Mouse (Mus musculus) A20 (cell line): ENCODE measurements at regions not wholly inside any gene's neighbourhood (a gene's known extent, or its start where the extent isn't known, plus 50 kb on each side); places are given as distances from the start of the nearest gene placed in this dataset.

Experiments used
- DNase-seq: peaks from one replicate; pipeline ENCODE4 v3.0.0-alpha.2; 2011; ENCODE audit warnings: low read depth, low spot score

DNA sequence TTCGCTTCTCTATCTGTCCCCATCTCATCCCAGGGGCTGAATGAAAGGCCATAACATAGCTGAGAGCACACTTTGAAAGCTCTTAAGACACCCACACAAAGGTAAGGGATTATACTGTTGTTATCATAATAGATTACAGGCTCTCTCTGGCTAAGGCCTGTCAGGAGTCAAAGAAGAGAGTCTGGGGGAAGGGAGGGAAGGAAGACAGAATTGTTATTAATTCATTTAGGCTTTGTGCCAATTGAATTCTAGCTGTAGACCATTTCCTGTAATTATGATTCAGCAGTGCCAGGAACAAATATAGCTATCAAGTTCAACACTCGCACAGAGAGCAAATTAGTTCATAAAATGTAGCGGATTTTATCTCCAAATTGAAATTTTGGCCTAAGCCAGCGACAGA lies 369.3 kb upstream of the Gm10306 start:
- DNase-seq = no peak

DNA sequence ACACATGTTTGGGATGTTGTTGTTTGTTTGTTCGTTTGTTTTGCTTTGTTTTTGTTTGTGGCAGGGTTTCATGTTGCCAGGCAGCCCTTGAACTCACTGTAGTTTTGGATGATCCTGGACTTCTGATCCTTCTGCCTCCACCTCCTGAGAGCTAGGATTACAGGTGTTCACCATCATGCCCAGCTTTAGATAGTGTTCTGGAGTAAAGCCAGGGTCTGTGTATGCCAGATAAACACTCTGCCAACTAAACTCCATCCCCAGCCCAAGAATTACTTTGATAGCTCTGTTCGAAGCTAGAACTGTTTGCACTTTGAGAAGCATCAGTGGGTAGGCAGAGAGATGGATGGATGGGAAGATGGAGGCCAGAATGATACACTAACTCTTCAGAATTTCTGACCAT lies 368.0 kb upstream of the Gm10306 start:
- no peak for DNase-seq

DNA sequence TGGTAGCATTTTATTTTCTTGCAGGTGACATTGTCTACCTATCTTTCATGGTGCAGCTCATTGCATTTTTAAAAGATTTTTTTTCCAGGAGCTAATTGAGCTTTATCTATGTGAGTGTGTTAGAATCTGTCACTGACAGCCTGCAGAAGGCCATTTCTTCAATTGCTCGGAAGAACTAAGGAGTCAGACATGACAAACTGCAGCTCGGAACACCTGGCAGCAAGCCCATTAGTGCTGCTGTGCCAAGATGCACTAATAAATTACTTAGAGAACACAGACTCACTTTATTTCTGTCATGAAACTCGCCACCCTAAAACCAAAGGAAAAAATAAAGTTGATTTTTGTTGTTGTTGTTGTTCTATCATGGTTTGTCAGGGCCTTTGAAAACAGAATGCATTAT lies 367.5 kb upstream of the Gm10306 start:
- DNase-seq = no peak

DNA sequence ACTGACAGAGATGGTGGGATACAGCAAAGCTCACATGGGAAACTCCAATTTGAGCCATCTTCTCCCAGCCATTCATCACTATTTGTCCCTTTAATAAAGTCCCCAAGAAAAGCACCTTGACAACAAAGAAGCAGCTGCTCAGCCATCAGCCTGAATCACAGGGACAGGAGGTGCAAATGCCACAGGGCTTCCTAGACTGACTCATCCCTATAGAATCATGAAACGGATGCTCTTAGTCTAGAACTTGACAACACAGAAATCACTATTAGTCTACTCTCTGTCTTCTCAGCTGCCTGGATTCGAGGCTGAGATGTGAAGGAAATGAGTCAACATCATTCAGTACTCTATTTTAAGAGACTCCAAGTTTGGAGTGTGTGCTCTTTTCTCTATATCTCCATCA lies 365.4 kb upstream of the Gm10306 start:
- no peak for DNase-seq

DNA sequence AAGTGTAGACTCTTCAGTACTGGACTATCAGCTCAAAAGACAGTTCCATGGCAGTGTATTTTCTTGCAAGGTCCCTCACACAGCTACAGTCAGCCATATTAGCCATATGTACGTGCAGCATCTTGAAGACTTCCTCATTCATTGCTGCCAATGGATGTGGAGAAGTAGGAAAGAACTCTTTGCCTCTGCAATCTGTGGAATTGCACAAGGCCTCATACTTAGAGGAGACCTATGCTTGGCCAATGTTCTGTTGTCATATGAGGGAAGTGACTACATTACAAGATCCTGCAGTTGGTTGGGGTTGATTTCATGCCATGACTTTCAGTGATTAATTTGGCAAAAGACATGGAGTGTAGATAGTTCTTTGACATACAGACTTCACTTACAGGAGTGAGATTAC lies 340.1 kb upstream of the Gm10306 start:
- DNase-seq = no peak

DNA sequence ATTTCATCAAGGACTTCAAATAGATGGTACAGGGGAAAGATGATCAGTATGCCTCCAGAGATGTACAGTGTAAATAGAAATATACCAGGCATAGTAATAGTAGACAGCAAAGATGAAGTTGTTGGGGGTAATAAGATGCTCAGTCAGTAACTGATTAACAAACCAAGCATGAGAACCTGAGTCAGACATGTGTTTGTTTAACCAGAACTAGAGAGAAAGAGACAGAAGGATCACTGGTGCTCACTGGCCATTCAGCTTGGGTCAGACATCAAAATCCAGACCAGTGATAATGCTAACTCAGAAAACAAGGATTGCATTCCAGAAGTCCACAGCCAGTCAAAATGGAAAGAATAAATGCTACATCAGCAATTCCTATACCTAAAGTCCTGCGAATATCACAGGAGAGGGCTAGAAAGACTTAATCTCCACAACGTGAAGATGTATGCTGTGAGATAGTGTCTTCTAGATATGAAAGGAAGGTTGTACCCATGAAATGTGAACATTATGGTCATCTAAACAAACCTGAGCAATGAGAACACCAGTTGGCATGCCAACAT lies 320.6 kb upstream of the Gm10306 start:
- DNase-seq = no peak

DNA sequence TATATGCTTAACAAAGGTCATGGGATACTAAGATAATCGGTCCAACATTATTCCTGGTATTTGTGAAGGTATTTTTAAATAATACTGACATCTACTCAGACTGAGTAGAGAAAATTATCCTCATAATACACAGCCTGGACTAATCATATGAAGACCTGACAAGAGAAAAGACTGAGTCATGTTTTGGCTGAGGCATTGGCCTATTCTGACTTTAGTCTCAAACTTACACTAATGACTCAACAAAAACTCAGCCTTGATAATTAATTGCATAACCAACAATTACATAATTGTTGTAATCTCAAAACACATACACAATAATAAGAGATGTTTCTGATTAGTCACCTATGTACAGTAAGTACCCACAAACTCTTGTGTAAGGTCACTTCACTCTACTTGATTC lies 300.3 kb upstream of the Gm10306 start:
- no peak for DNase-seq

DNA sequence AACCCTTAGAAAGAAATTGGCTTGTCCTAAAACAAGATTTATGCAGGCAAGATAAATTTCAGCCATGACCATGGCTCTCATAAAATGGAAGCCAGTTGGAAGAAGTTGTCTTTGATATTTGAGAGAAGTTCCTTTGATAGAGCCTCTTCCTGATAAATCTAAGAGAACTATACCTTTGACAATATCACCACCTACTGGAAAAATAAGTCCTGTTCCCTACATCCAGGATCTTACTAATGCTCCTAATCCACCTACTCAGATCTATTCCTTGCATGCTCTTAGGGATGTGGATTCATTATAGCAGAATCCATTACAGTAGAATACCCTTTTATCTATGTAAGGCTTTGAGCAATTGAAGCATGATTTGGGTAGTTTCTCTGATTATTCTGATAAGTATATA lies 295.2 kb upstream of the Gm10306 start:
- DNase-seq = no peak

DNA sequence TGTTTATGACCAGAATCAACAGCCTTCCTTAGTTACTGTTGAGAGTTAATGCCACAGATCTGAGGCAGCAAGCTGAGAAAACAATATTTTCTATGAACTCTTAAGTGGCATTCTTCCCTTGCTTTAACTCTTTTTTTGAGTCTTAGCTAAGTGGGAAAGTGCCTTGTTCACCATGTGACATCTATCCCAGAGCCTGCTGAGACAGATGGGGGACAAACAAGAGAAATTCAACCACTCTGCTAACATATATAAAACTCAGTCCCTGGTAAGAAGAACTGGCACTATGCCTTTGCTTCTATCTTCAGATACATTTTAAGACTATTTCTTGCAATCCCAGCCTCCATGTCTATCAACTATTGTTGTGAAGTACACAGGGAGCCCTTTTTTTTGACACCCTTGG lies 274.6 kb upstream of the Gm10306 start:
- no peak for DNase-seq

DNA sequence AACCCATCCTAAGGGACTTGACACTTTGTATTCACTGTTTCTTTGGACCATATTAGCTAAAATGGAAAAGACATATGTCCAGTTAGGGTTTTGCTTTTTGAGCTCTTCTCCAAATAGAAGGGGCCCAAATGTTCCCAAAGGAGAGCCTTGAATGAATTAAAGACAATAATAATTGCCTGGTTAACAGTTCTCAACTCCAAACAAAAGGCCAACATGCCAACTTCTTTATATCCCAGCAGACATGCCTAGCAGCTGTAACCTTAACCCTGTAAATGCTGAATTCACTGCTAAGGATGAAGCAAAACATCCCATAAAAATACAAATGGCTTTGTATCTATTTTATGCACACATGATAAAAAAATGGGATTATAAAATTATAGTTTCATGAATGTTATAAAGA lies 264.2 kb upstream of the Gm10306 start:
- DNase-seq = no peak

DNA sequence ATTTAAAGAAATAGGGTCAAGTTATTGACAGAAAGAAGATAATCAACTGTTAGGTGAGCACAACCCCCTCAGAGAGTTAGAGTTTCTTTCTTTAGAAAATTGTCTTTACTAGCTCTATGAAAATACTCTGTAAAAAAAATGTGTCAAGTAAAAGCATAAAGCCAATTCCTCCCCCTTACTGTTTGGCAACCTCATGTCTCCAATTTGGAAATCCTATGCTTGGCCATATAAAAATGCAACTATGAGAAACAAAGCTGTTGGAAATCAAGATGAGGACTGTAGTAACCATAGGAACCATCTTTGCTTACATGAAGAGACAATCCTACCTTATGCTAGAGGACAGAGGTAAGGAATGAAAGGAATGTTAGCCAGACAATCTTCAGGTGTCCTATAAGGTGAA lies 239.0 kb upstream of the Gm10306 start:
- DNase-seq = no peak

DNA sequence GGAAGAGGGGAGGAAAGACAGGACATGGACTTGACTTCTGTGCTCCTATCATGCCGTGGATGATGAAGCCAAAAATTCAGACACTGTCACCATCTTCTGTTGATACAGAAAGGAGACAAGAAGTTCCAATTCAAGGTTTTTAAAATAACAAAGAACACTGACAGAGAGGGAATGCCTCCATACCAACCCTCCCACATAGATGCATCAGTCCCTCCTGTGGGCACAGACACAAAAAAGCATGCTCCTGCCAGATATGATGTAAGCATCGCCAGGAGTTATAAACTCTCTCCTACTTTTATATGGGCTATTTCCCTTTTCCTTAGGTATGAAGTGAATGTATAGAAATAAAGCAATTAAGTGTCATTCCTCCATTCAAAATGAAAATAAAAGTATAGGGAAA lies 229.6 kb upstream of the Gm10306 start:
- DNase-seq = no peak

DNA sequence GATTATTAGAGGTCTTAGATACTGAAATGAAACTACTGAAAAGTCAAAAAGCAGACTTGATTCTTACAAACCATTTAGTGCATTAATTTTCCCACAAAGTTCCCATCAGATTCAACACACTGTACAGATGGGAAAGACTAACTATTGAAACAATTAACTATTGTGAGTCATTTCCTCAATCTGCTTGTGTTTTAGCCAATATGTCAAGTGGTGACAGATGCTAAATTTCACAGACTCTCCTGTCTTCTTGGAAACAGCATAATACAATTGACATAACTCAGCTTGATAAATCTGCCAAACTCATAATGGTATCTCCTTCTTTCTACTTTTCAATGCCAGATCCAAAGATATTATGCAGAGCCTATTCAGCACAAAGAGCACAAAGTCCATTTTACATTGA lies 213.0 kb upstream of the Gm10306 start:
- no peak for DNase-seq

DNA sequence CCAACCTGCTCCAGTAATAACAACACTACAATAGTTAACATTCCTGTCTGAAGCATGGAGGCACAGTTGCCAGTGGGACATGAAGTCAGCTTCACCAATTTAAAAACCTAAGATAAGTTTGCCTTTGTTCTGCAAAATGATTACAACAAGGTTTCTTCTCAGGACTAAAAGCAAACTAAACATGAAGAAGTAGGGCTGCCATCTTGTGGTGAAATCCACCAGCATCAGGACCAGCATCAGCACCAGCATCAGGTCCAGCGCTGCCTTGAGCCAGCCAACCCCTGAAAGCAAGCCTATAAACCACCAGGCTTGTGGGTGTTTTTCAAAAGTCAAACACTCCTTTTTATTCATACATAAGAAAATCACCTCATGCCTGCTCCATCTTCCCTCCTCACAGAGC lies 207.1 kb upstream of the Gm10306 start:
- DNase-seq = peak; percentile 24

DNA sequence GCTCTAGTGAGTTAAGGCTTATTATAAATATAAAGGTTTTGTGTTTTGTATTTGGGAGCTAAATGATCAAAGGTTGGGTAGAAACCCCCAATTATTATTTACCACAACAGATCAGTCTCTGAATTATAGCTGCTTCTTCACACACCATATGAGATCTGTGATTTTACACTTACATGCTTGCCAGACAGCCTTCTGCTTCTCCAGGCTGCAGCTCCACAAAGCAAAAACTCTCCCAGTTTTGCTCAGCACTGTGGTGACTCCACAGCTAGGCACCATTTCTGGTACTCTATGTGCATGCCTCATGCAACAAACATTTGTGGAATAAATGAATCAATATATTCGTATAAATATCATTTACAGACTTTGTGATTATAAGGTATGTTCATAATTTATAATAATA lies 199.4 kb upstream of the Gm10306 start:
- no peak for DNase-seq

DNA sequence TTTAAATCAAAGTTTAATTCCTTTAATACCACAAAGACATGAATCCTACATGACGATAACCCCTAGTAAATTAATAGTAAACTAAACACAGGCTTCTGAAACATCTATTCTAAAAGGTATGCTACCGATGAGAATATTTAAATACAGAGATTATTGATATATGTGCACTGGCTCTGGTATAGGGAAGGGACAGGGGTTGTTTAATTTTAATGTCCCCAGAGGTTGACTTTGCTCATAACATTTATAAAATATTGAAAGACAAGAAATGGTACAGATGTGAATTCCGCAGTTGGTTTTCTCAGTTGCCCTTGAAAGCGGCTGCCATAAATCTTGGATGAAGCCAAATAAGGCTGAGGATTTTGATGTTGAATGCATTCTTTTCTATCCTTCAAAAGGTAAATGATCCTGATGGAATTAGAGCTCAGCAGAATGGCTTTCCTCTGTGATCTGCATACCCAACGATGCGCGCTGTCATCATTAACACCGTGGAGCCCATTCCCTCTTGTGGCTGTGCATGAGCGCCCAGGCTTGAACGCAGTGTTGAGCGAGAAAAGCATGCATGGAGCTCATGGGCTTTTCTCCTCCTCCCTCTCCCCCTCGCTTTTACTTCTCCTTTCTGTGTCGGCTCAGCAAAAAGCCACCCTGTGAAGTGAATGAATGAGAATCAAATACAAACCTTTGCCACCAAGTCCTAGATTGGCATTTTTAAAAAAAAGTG lies 195.4 kb upstream of the Gm10306 start:
- peak; percentile 76 for DNase-seq

DNA sequence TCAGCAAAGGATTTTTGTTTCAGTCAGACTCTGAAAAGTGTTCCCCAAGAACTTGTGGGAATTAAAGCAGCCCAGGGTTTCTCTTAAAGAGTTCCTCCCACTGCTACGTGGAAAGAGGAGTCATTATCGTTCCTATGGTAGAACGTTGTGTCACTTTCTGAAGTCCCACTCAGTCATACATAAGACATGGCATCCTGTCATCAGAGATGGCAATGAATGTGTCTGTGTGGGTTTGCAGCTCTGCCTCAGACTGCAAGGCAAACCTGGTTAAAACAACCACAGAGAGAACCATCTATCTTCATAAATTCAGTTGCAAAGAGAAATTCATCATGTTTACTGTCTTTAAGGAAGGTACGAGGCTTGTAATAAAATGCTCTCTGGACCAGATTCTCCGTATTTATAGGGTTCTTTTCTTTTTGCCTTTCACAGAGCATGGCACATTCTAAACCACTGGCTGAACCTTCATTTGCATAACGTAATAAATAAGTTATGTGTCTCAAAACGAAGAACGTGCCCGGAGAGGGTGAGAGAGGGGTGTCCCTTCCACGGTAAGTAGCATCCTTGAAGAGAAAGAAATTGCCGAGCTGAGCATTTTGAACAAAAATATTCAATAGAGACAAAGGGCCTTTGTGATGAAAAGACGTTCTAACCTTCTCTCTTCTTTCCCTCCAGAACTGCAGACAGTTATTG lies 194.7 kb upstream of the Gm10306 start:
- DNase-seq = peak; percentile 65

DNA sequence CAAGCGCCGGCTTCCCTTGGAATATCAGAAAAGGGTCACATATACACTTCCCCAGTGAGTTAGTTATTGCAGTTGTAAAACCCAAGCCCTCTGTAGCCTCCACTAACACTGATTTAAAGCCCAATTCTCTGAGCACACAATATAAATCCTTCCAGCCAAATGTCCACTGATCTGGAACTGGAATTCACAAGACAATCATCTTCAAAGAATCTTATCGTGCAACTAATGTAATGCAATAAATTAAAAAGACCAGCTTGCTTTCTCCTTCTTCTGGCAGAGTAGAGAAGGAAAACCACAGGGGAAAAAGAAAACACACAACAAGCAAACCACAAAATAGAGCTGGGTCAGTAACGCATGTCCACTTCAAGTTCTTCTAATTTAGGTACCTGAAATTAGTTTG lies 191.0 kb upstream of the Gm10306 start:
- DNase-seq = no peak

DNA sequence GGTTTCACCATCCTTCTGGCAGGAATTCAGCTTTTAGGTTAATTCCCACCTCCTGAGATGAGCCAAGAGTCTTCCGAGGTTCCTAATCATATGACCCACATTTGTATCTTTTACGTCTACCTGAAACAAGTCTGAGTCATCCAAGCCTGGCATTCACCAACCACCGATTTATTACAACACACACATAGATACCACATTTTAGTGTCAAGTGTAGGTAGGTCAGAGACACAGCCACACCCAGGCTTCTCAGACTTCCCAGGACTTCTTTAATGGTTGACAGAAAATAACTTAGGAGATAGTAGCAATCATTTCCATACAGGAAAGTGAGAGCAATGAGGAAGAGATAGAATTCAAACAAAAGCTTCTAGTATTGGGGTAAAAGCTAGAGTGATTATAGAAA lies 189.2 kb upstream of the Gm10306 start:
- no peak for DNase-seq

DNA sequence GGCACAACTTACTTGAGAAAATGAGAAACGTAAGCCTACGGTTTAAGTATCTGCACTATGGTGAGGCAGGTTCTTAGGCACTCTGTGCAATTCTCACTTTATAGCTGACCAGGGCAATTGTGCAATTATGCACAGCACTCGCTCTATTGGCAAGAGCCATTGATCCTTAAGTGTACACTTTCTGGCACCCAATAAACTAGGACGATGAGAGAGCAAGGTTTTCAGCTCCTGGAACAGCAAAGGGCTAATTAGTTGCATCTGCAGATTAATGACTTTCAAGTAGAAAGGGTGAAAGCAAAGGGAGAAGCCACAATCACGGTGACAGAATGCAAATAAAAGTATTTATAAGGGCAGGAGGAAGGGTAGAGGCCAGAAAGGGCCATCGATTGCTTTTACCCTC lies 185.4 kb upstream of the Gm10306 start:
- DNase-seq = no peak

DNA sequence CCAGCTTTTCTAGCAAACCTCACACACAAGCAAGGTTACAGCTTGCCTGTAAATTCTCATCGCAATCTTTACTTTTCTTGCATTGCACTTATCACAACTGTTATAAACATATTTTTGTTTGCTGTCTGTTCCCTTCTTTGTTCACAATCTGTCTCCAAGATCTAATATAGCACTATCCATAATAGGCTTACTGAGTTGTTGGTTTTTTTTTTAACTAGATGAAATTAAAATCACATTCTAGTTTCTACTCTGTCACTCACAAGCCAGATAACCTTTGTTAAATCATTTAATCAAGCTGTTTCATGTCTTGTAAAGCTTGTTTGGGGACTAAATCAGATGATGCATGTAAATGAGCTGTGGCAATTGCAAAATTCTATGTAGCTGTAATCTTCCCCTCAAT lies 180.1 kb upstream of the Gm10306 start:
- DNase-seq = no peak

DNA sequence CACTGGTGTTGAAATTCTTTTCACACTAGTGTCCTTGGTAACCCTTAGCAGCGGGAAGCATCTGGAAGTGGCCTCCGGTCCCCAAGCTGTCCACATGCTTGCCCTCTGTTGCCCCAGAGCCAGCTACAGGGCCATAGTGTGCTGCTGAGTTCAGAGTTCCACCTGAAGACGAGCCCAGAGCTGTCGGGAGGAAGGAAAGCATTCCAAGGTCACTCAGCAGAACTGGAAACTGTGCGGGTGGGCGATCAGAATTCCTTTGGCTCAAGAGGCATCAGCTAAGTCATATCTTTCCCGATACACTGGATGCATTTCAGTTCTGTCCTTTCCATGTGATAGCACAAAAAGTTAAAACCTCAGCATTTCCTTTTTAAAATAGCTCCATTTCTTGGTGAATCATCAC lies 170.6 kb upstream of the Gm10306 start:
- no peak for DNase-seq

DNA sequence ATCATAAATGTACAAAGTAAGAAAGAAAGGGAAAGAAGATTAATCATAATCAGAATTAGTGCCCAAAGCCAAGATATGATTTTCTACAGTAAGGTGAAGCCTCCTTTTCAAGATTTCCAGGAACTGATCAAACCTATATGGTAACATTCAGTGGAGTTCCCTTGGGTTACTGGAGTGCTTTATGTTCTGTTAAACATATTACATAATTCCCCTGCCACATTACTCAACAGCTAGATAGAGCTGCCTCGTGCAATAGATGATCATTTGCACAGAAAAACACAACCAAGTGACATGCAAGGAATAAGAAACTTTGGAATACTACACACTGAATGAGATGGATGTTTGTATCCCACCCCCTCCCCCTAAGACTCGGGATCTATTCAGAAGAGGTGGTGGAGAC lies 168.0 kb upstream of the Gm10306 start:
- no peak for DNase-seq
